Mouse (Mus musculus) ES-E14 (cell line): ENCODE data around the gene Acsl1.

Experiments used
- CHD2 ChIP-seq: IDR thresholded peaks from 2 replicates; pipeline ENCODE4 v1.6.1; 2014; ENCODE audit warnings: mild to moderate bottlenecking, low read depth, low read length, inconsistent platforms
- HCFC1 ChIP-seq: IDR thresholded peaks from 2 replicates; pipeline ENCODE4 v1.6.1; 2012; ENCODE audit warnings: low read length, inconsistent platforms, borderline replicate concordance; ENCODE audit not compliant: insufficient read depth
- MAFK ChIP-seq: IDR thresholded peaks from 2 replicates; pipeline ENCODE4 v1.6.1; 2014; ENCODE audit warnings: mild to moderate bottlenecking, low read depth, low read length, inconsistent platforms; ENCODE audit not compliant: insufficient read depth
- ZC3H11A ChIP-seq: IDR thresholded peaks from 2 replicates; pipeline ENCODE4 v1.6.1; 2012; ENCODE audit warnings: low read depth, mild to moderate bottlenecking, inconsistent platforms, low read length, borderline replicate concordance

GRCm38 (mm10) chr8:46449723-46450251 is 21.1 kb upstream of the Acsl1 start:
- TF ChIP-seq HCFC1 (no peak), CHD2 (no peak), ZC3H11A (no peak), MAFK (no peak)
